Mouse (Mus musculus): ENCODE data around the gene Kcnj11.

Gene Kcnj11

DNA sequence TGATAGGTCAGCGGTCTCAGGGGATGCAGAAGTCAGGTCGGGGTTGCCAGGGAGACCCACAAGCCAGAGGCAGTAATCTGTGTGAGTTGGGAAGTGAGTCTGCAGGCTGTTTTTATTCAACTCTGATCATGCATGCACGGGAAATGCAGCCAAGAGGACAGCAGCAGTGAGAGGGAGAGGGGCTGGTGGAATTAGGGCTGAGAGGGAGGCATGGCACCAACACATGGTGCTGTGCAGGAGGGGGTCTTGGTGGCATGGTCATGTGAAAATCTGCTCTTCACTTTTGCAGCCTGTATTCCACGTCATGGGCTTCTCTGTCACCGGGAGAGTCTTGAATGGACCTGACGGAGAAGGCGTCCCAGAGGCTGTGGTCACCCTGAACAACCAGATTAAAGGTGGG, 50.6 kb downstream of the Kcnj11 start:
- no peak for DNase-seq (ENCODE audit: low read depth, low spot score)

- DNase-seq (ENCODE audit: low read depth, low spot score) = no peak
Measured at GRCm38 (mm10) chr7:46047873-46048562, 52.5 kb downstream of the Kcnj11 start.

DNA sequence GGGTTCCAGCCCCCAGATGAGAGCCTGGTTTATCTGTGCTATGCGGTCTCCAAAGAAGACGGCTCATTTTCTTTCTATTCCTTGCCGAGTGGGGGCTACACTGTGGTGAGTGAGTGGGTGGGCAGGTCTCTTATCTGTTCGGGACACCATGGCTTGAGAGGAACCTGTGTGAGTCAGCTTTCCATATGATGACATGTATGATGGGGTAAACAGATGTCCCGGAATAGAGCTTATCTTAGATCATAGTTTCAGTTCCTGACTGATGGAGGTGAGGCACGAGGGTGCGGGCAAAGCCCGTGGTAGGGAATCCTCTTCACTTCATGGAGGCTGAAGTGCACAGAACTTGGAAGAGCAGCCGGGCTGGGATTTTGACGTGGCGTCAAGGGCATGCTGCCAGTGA, 54.7 kb downstream of the Kcnj11 start:
- no peak for DNase-seq (ENCODE audit: low read depth, low spot score)

DNA sequence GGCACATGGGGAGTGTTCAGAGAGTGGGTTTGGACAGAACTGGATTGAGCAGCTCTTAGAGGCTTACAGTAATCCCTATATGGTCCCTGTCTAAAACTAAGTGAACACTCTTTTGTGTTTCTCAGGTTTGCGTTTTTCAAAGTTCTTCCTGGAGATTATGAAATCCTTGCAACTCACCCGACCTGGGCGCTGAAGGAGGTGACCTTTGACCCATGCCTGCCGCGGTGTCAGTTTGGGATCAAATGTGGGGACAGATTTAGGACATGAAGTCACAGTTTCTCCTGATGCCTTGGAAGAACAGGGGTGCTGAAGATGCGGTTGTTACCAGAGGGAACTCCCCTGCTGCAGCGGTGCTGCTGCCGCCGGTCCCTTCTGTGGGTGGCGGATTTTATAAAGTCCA, 56.5 kb downstream of the Kcnj11 start:
- no peak for DNase-seq (ENCODE audit: low read depth, low spot score)

Measured in retina, adult 2 months (tissue).